Mouse (Mus musculus) telencephalon, adult 2 months (tissue): ENCODE results near the gene Hexim1.

Source experiments
- DNase-seq: peaks from one replicate; pipeline ENCODE4 v3.0.0-alpha.2; 2011; ENCODE audit warnings: low read depth, low spot score

Hexim1 gene

DNA sequence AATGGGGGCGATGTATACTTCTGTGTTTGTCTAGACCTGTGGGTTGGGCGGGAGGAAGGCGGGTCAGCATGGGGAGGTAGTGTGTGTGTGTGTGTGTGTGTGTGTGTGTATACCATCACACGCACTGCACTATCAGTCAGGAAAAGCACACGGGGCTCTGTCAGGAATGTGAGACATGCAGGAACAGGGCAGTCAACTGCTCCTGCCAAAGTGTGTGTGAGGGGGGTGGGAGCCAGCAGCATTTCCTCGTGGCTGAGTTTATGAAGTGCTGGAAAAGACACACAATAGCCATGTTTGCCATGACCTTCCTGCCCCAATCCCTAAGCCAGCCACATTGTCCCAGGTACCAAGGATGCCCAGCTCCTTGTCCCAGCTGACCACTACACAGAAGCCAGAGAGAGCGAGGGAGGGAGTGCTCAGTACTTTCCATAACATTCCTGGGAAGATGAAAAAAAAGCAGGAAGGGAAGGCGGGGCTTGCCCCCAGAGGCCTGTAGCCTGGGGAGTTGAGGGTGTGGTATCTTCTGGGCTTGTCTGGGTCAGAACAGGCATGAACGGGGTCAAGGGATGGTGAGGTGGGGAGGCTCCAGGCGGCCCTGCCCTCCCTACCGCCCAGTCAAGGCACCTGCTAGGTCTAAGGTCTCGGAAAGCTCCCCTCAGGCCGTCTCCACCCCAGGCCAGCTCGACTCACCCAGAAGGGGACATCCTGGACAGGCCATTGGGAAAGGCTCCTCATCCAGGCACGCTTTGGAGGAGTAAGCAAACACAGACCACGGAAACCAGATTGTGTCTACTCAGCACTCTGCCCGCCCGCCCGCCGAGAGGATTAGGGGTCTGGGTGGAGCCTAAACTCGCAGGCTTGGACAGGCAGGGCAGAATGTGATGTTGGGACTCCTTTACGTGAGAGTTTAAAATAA, 18.8 kb upstream of the Hexim1 start:
- no peak for DNase-seq

DNA sequence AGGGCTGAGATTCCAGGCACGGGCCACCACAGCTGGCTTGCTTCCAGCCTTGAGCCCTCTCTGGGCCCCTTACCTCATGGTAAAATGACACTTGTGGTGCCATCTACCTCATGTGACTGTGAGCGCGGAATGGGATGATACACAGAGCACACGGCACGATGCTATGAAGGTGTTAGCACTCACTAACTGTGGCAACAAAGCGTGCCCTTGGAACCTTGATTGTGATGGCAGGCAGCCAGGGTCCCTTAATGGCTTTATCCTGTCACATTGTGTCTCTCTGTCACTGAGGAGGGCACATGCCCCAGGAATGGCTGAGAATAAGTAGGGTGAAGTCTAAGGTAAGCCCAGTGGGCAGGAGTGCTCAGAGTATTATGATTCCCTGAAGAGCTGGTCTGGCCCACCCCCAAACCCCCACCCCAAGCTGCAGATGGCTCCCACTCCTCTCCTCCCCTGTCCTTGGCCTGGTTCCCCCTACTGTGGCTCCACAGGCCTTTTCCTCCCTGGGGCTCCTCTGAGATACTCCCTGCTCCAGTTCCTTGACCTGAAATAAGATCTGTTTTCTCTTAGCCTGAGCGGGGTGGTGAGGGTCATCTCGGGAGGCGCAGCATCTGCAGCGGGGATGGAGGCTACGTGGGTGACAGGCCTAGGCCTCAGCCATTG, 17.4 kb upstream of the Hexim1 start:
- no peak for DNase-seq

DNA sequence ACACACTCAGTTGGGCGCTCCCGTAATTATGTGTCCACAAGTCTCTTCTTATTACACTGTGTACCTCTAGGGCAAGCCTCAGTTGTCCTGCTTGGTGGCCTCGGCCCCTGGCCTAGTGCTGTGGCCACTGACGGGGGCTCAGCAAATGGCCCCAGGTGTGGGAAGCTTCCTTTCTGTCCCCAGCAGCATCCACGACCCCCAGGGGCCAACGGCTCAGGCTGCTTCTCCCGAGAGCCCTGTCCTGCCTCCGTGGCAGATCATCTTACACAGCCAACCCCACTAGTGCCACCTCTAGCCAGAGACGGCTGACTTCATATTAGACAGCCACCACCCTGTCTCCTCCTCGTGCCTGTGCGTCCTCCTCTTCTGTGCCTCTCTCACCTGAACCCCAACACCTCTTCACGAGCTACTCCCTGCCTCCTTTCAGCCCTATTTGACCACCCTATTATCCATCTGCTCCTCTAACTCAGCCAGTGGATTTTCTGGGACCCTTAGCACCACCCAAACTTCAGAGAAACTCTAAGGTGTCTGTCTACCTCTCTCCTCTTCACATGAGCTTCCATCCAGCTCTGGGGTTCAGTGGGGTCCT, 16.6 kb upstream of the Hexim1 start:
- no peak for DNase-seq

DNA sequence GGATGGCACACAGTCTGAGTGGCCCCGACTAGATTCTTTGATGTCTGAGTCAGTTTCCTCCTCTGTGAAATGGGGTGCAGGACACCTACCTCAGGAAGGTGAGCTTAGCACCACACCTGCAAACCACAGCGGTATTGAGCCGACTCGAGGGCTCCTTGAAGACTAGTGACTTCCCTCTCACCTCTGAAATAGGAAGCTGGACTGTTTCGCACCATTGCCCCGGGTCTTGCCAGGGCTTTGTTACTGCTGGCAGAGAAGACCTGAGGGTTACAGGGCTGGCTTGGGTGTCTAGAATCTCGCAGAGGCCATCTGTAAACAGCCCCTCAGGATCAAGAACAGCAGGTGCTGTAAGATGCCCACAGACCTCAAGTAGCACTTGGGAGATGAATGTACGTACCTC, 15.7 kb upstream of the Hexim1 start:
- no peak for DNase-seq

DNA sequence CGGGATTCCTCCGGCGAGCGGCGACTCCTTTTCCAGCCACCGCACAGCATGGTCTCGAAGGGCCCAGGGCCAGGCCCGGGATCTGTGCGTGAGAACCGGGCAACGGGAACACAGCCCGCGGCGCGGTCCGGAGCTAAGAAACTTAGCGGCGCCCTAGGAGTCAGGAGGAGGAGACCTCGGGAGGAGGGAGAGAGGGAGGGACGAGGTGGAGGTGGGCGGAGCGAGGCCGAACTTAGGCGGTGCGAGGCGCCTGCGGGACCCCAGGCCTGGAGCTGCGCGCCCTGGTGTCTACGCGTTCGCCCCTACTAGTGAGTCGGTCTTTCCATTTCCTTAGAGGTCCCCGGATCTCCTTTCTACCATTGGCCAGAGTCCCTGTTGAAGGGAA, 14.6 kb upstream of the Hexim1 start, which contains the start of the genes Plcd3 and Acbd4:
Gene Plcd3 (minus strand): TSS at position 178 of the 385 bp plus-strand sequence.
Gene Acbd4 (plus strand): TSS at position 202 of the 385 bp plus-strand sequence.
- no peak for DNase-seq

DNA sequence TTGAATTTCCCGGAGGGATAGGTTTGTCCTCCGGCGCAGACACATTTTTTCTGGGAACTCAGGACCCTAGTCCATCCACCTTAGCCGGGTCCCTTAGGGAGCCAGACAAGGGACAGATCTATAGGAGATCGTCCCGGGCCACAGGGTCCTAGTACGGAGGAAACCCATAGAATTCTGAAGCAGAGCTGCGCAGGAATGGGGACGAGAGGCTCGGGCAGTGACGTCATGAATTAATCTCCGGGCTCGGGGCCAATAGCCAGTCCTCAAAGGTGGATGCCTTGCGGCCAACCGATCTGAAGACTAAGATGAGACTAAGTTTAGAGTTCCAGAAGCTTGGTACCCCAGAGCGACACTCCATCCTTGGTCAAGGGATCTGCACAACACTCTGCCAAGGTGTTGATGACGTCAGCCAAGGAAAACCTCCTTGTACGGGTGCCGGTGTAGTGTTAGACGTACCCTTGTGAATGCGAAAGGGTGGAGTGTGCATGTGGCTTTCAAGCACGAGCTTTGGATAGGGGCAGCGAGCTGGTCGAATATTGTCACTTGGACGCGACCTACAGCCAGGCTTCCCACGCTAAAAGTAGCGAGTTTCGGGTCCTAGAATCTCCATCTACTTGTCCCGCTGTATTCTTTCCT, 14.0 kb upstream of the Hexim1 start:
- peak; percentile 70 for DNase-seq

DNA sequence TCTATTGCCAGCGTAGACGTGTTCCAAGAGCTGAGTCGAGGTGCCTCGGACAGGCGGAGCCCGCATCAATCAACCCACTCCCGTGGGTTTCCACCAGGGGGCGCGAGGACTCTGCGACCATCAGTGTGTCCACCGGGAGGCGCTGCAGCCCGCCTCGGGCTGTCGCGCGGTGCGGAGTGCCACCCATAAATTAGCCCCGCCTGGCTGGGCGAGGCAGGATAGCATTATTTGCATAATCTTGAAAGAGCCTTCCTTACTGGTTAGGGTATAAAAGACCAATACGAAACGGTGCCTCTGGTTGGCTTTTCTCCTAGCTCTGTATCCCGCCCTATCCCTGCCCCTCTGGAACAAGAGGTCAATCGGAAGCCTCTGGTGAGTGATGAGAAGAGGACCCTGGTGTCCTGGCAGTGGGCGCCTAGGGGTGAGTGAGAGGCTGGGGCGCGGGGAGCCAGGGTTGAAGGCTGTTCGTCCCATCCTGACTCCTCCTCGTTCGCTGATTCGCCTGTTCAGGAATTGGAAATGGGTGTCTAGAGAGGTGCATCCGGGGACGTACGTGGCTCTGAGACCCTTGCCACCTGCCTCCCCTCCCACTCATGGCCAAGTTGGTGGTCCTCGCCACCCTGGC, 13.2 kb upstream of the Hexim1 start:
- peak; percentile 93 for DNase-seq

DNA sequence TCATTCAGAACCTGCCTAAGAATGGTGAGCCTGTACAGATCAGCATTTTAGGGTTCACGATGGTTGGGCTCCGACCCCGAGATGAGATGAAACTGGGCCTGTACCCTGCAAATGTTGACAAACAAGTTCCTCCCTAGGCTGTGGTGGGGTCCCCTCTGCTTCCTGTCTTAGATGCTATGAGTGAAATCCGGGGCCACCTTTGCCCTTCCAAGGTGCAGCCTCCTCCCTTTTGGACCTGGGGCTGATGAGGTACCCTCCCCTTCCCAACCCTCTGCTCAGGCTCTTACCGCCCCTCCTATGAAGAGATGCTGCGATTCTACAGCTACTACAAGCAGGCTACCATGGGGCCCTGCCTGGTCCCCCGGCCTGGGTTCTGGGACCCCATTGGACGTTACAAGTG, 12.4 kb upstream of the Hexim1 start:
- DNase-seq: no peak

DNA sequence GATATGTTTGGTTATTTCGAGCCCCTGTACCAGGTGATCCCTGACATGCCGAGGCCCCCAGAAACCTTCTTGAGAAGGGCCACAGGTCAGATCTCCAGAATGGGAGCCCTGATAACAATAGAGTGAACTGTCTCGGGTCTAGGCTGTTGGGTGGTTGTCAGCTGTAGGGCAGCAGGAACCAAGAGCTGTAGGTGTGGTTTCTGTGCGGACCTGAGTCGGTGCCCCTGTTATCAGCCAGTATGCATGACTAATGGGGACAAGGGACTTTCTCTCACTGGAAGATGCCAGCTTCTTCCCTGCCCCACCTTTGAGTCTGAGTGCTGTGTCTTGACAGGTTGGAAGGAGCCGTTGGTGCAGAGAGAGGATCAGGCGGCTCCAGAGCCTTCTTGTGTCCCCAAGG, 11.6 kb upstream of the Hexim1 start:
- DNase-seq: no peak

DNA sequence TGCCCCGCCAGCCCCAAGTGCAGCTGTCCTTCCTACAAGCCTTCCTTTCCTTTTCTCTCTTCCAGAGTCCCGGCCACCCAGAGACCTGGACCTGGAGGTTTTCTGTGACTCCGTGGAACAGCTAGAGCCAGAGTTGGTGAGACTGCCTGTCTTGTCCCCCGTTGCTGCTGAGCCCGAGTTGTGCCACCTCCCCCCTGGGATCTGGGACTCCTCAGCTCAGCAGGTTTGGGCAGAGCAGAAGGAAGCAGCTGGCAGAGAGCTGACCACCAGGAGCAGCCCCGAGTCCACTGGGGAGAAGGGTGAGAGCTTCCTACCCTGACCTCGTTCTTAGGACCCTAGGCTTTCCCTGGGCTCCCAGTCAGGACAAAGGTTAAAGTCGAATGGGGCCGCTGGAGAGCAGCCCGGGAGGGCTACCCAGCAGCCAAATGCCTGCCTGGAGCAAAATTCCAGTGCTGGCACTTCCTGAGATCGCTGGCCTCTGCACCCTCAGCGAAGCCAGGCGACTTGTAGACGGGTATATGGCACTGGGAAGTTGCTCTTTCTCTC, 10.8 kb upstream of the Hexim1 start:
- DNase-seq: no peak

DNA sequence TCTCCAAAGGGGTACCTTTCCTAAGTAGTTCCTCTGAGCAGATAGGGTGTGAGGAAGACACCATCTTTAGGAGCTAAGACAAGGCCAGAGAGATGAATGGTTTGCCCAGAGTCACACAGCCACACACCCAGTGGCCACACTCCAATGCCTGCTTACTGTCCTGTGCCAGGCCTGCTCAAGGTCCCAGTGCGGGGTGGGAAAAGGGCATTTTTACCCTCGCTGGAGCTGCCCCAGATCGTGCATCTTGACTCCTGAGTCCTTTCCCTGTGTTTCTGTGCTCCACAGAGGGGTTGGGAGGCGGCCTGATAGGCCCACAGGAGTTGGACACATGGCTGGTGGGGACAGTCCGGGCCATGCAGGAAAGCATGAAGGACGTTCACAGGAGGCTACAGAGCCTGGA, 10.2 kb upstream of the Hexim1 start:
- DNase-seq: no peak

DNA sequence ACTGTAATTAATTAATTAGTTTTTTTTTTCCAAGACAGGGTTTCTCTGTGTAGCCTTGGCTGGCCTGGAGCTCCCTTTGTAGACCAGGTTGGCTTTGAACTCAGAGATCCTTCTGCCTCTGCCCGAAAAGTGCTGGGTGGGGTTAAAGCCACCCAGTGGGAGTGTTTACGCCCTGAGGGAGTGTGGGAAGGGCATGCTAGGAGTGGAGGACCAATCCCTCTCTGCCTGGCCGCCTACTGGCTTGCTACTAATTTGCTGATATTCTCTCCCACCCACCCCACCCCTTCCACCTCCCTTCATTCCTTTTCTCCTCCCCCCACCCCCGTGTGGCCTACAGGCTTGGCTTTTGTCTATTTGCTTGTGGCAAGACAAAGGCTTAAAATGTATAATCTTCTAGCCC, 9.6 kb upstream of the Hexim1 start:
- DNase-seq: no peak

DNA sequence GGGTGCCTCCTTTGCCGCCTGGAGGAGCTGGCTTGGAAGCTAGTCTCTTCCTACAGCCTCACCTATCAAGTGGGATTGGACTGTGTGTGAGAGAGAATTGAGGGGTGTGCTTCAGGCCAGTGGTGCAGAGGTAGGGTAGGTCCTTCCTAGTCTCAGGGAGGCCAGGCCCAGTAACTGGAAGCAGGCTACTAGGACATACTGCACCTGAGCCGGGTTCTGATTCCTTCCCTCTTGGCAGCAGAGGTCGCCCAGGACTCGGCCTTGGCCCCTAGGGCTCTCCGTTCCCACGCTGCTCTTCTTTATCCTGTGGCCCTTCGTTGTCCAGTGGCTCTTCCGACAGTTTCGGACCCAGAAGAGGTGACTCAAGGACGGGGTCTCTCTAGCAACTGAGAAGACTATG, 4.7 kb upstream of the Hexim1 start:
- no peak for DNase-seq

DNA sequence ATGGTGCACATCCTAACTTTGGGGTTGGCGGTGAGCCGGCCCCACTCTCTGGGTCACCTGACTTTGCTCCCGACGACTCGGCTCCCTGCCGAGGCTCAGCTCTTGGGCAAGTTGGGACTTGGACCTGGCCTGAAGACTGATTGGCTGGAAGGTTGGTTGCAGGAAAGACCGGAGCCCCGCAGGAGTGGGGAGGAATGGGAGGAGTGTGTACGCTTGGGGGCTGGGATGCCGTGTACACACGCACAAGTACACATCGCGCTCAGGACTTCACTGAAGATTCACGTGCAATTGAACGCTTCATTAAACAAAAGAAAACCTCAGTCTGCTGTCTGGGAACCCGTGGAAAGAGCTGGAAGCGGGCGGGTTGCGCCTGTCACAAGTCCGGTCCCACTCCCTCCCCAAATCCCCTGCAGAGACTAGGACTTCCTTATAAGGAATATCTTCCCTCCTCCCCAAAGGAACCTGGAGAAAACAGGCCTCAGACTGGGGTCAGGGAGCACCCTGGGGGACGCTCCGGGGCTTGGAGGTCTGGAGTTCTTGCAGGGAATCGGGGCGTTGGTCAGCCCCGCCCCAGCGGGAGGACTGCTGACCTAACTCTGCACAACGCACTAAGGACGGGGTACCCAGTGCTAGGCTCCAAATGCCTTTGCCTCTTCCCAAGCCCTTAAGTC, 4.0 kb upstream of the Hexim1 start:
- DNase-seq: no peak

DNA sequence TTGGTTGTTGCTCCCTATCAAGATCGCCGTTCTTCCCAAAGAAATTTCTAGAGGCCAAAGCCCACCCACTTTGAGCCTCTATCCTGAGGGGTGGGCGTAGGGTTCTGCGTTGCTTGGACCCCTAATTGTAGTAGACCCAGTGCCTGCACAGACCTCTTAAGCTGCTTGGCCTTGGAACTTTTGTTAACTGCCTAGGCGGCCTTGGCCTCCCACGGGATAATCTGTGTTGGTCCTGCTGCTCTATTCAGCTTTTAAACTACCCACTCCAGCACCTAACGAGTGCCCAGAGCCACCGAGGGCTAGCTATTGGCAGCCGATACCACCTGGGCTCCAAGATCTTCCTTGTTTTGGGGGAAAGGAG, 3.5 kb upstream of the Hexim1 start:
- no peak for DNase-seq

DNA sequence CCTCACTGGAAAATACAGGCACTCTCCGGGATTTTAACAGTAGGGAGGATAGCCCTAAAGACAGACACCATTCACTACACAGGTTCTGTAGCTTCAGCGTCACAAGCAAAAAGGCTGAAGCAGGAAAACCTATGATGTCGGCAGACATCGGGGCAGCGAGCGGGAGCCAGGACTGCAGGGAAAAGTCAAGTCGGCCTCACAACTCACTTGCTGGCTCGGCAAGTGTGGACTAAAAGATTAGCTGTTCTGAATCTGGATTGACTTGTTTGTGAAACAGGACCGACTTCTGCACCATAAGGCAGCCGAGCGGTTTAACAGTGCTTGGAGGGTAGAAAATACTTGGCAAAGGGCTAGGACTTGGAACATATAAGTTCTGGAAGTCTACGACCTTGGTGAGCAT, 3.0 kb upstream of the Hexim1 start:
- no peak for DNase-seq

DNA sequence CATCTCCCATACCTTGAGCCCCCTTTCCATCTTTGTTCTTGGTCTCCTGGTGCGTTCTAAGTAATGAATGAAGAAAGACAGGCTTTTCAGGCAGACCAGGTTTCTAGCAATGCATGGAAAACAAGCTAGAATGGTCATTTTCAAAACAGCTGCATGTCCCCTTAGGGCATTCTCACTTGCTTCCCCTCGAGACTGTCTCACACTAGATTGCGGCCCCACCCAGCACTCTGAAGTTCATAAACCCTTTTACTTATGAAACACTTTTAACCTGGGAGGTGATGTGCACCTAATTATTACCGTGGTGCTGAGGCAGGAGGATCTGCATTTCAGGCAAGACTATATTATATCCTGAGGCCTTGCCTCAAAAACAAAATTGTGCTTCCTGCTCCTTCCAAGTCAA, 2.3 kb upstream of the Hexim1 start:
- no peak for DNase-seq

DNA sequence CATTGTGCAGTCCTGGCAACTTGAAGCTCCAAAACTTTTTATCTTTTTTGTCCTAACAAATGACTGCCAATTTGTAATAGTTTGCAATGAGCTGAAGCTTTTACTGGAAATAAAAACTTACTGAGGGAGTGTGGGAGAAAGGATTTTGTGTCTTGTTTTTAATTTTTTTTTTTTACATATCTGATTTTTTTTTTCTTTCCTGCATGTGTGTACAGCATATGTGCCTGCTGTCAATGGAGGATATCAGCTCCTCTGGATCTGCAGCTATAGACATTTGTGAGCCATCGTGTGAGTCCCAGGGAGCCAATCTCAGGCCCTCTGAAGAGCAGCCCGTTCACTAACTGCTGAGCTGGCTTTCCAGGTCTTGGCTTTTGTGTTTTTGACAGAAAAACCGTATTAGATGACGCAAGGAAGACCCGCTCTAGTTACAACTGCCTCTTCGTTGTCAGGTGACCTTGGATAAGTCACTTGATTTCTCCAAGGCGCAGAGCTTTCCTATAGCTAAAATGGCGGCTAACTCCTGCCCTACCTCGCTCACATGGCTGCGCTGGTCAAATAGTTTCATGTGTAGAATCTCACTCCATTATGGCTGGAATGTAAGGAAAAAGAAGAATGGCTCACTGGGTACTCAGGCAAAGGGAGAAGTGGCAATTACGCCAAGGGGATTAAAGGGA, 1.6 kb upstream of the Hexim1 start:
- no peak for DNase-seq

DNA sequence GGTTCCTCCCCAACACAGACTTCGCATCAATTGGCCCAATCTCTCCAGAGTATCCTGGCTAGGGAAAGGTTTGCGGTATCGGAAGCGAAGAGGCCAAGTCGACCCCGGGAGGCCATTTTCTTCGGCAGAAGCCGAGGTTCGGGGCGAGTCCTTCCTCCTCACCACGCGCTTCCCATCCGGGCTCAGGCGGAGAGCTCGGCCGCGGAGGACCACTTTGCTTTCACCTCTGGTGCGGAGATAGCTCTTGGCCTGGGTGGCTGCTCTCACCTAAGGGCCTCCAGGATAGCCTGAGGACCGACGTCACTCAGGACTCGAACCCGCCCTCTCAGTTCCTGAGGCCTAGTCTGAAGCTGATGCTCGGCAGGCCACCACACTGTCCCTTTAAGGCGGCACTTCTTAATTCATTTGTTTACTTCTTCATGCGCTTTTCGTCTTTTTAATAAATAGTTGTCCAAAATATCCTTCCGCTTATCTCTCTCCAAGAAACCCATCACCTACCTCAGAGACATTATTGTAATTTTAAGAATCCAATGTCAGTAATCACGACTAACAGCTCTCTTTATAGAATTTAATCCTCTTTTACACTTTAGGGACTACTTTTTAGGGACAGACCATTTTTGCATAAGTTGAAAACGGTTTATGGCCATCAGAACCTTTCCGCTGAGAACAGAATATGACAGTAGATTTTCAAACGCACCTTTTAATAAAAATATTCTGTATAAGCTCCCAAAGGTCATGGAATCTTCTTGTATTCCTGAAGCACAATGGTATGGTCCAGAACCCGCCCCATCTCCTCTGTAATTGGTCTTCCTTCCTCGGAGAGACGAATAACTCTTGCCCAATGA, 646 bp upstream of the Hexim1 start:
- DNase-seq: peak; percentile 93
